Mouse (Mus musculus) left cerebral cortex, adult 2 months (tissue): ENCODE data around the gene Gorab. TPM values are rescaled to one million over a fixed set of nuclear protein-coding genes. Genes with fewer than 3 reads are reported as not detected.

ENCODE experiments used
- DNase-seq, 2 experiments: peaks; one replicate each; pipeline ENCODE4 v3.0.0; 2021 to 2022; ENCODE audit warnings: low spot score in 2 of 2, mixed read lengths in 1 of 2; ENCODE audit errors: extremely low spot score in 1 of 2
- H3K27ac ChIP-seq: fragments of 200-600 bp; 2 replicates; pipeline ENCODE4 v1.8.1; 2022
- H3K4me3 ChIP-seq: fragments of 200-600 bp; 2 replicates; pipeline ENCODE4 v1.8.1; 2022
- CTCF ChIP-seq: fragments of 200-600 bp; IDR thresholded peaks from 2 replicates; pipeline ENCODE4 v1.8.1; 2022; ENCODE audit warnings: antibody characterized with exemption, mild to moderate bottlenecking, moderate library complexity
- intact Hi-C: fragments of 180-260 bp; cut with DNase I; formaldehyde crosslinking; loops from one replicate; pipeline ENCODE4 v1.15.1; 2025
- total RNA-seq, 2 experiments: library from RNA; stranded (reverse); gene quantifications; 2 replicates each; pipeline ENCODE4 v1.2.3; 2021

Gene Gorab
- total RNA-seq, 2 experiments from 2014 or later, result 9.3 to 11.0 TPM

GRCm38 (mm10) chr1:163382048-163382719, 21.3 kb downstream of the Gorab start:
- intact Hi-C loops, result no loop called here
- no peak for DNase-seq
- TF ChIP-seq CTCF, result no peak
- no peak overlapping the region for H3K27ac ChIP-seq
- H3K4me3 ChIP-seq, result no peak overlapping the region

- no peak for TF ChIP-seq CTCF
- Histone ChIP-seq H3K27ac (no peak overlapping the region), H3K4me3 (no peak overlapping the region)
- intact Hi-C loops, result no loop called here
- DNase-seq, result no peak
Measured at GRCm38 (mm10) chr1:163380591-163380990, 22.9 kb downstream of the Gorab start.

GRCm38 (mm10) chr1:163380072-163380471, 23.4 kb downstream of the Gorab start:
- no peak for DNase-seq
- TF ChIP-seq CTCF, result no peak
- H3K4me3 ChIP-seq, result no peak overlapping the region
- intact Hi-C loops, result no loop called here
- H3K27ac ChIP-seq, result no peak overlapping the region

- intact Hi-C loops, result no loop called here
- Histone ChIP-seq H3K27ac (no peak overlapping the region), H3K4me3 (no peak overlapping the region)
- no peak for DNase-seq
- TF ChIP-seq CTCF, result no peak
Measured at GRCm38 (mm10) chr1:163377924-163378323, 25.5 kb downstream of the Gorab start.

GRCm38 (mm10) chr1:163376818-163377581, 26.5 kb downstream of the Gorab start:
- TF ChIP-seq CTCF, result no peak
- no peak for DNase-seq
- intact Hi-C loops, result no loop called here
- Histone ChIP-seq H3K27ac (no peak overlapping the region), H3K4me3 (no peak overlapping the region)

- H3K4me3 ChIP-seq, result no peak overlapping the region
- intact Hi-C loops, result no loop called here
- no peak for TF ChIP-seq CTCF
- no peak overlapping the region for H3K27ac ChIP-seq
- no peak for DNase-seq
Measured at GRCm38 (mm10) chr1:163374455-163374854, 29.0 kb downstream of the Gorab start.

- intact Hi-C loops, result no loop called here
- TF ChIP-seq CTCF, result no peak
- H3K4me3 ChIP-seq, result no peak overlapping the region
- H3K27ac ChIP-seq, result no peak overlapping the region
- no peak for DNase-seq
Measured at GRCm38 (mm10) chr1:163362202-163362601, 41.3 kb downstream of the Gorab start.

GRCm38 (mm10) chr1:163361376-163361775, 42.1 kb downstream of the Gorab start:
- TF ChIP-seq CTCF, result no peak
- intact Hi-C loops, result no loop called here

GRCm38 (mm10) chr1:163360796-163361195, 42.7 kb downstream of the Gorab start:
- intact Hi-C loops, result no loop called here
- H3K4me3 ChIP-seq, result no peak overlapping the region
- H3K27ac ChIP-seq, result no peak overlapping the region
- TF ChIP-seq CTCF, result no peak
- DNase-seq, result no peak

More at GRCm38 (mm10) chr1:163361376-163361775, 42.1 kb downstream of the Gorab start:
- no peak overlapping the region for H3K4me3 ChIP-seq
- H3K27ac ChIP-seq, result no peak overlapping the region
- DNase-seq, result no peak

GRCm38 (mm10) chr1:163359521-163359920, 43.9 kb downstream of the Gorab start:
- Histone ChIP-seq H3K4me3 (no peak overlapping the region), H3K27ac (no peak overlapping the region)
- intact Hi-C loops, result no loop called here
- no peak for TF ChIP-seq CTCF
- no peak for DNase-seq

- no peak for TF ChIP-seq CTCF
- H3K4me3 ChIP-seq, result no peak overlapping the region
- no peak overlapping the region for H3K27ac ChIP-seq
- intact Hi-C loops, result no loop called here
- no peak for DNase-seq
Measured at GRCm38 (mm10) chr1:163358165-163358564, 45.3 kb downstream of the Gorab start.

GRCm38 (mm10) chr1:163357733-163358132, 45.7 kb downstream of the Gorab start:
- intact Hi-C loops, result no loop called here
- Histone ChIP-seq H3K27ac (no peak overlapping the region), H3K4me3 (no peak overlapping the region)
- no peak for TF ChIP-seq CTCF
- DNase-seq, result no peak
